Mouse (Mus musculus): ENCODE results near the gene Hmgcl.

GRCm38 (mm10) chr4:135911531-135911930 is 34.7 kb upstream of the Hmgcl start:
- TF ChIP-seq POLR2A (IDR thresholded peaks at IDR 0.05; ENCODE audit: insufficient read depth, low read depth, low read length): no peak
- no peak for TF ChIP-seq CTCF (IDR thresholded peaks at IDR 0.05; ENCODE audit: insufficient read depth, low read depth, low read length)

All from olfactory bulb, adult 2 months (tissue).